Mouse (Mus musculus) mouse embryonic stem cell (cell line): ENCODE data around the gene Gstp3.
"Not testable (repeated sequence)": the region's sequence is repeated elsewhere in the genome, so short reads cannot be mapped to it uniquely, and the experiment has no call there.

ENCODE experiments used
- in situ Hi-C, 2 experiments: fragments of 300-500 bp; cut with MboI; formaldehyde crosslinking; loops; 1 replicate in 1 of 2; 3 replicates in 1 of 2; pipeline ENCODE4 v1.14.3; 2019 to 2020; ENCODE audit warnings: low sequenced_read_pairs in 2 of 2, low pct_unique_long_range_greater_than_20kb in 1 of 2, mixed read lengths in 1 of 2; ENCODE audit not compliant: unreplicated experiment in 1 of 2

Gene Gstp3

GRCm38 (mm10) chr19:4051016-4051415 lies 8.4 kb downstream of the Gstp3 start:
- in situ Hi-C loops, result no loop called here

- in situ Hi-C loops, result loop anchor here in 1 of 2 experiments (5.0 kb wide), 1 partner anchor 37 kb away; the partner anchor contains the start of gene Ndufv1
These were observed 10.3 kb downstream of the Gstp3 start for GRCm38 (mm10) chr19:4049069-4049468.

GRCm38 (mm10) chr19:4047859-4048258 lies 11.5 kb downstream of the Gstp3 start:
- in situ Hi-C loops, result loop anchor here in 1 of 2 experiments (5.0 kb wide), 1 partner anchor 36 kb away; the partner anchor contains the start of gene Ndufv1

GRCm38 (mm10) chr19:4046866-4047254 lies 12.5 kb downstream of the Gstp3 start:
- in situ Hi-C loops, result loop anchor here in 1 of 2 experiments (5.0 kb wide), 1 partner anchor 35 kb away; the partner anchor contains the start of gene Ndufv1

GRCm38 (mm10) chr19:4045966-4046865 lies 13.2 kb downstream of the Gstp3 start, which contains the start of gene Gstp2:
Gene Gstp2 (minus strand): TSS chr19:4046023.
- in situ Hi-C loops, result loop anchor here in 1 of 2 experiments (5.0 kb wide), 1 partner anchor 34 kb away; the partner anchor contains the start of gene Ndufv1

- in situ Hi-C loops, result not testable (repeated sequence)
These were observed 15.3 kb downstream of the Gstp3 start for GRCm38 (mm10) chr19:4044109-4044508.

- in situ Hi-C loops, result no loop called here
These were observed 17.2 kb downstream of the Gstp3 start for GRCm38 (mm10) chr19:4042124-4042523.

GRCm38 (mm10) chr19:4041500-4041899 lies 17.9 kb downstream of the Gstp3 start:
- in situ Hi-C loops, result not testable (repeated sequence)

GRCm38 (mm10) chr19:4040941-4041340 lies 18.4 kb downstream of the Gstp3 start:
- in situ Hi-C loops, result not testable (repeated sequence)

GRCm38 (mm10) chr19:4037788-4038232 lies 21.6 kb downstream of the Gstp3 start, which contains the start of gene Gstp1:
Gene Gstp1 (minus strand): TSS chr19:4037985.
- in situ Hi-C loops, result no loop called here

GRCm38 (mm10) chr19:4037154-4037787 lies 22.1 kb downstream of the Gstp3 start:
- in situ Hi-C loops, result not testable (repeated sequence)

GRCm38 (mm10) chr19:4036327-4037045 lies 22.9 kb downstream of the Gstp3 start:
- in situ Hi-C loops, result no loop called here

GRCm38 (mm10) chr19:4033742-4034141 lies 25.6 kb downstream of the Gstp3 start:
- in situ Hi-C loops, result no loop called here

- in situ Hi-C loops, result no loop called here
These were observed 26.1 kb downstream of the Gstp3 start for GRCm38 (mm10) chr19:4033298-4033697.

GRCm38 (mm10) chr19:4032668-4033067 lies 26.7 kb downstream of the Gstp3 start:
- in situ Hi-C loops, result no loop called here

GRCm38 (mm10) chr19:4027576-4027975 lies 31.8 kb downstream of the Gstp3 start:
- in situ Hi-C loops, result no loop called here

GRCm38 (mm10) chr19:4023185-4023584 lies 36.2 kb downstream of the Gstp3 start:
- in situ Hi-C loops, result no loop called here

- in situ Hi-C loops, result no loop called here
These were observed 40.4 kb downstream of the Gstp3 start for GRCm38 (mm10) chr19:4018743-4019583.
